Mouse (Mus musculus) heart, adult 10 weeks (tissue): ENCODE data around the gene Dync1li2. TPM values are rescaled to one million over a fixed set of nuclear protein-coding genes. Genes with fewer than 3 reads are reported as not detected.

Experiments
- polyA plus RNA-seq: library from polyadenylated mRNA; stranded (reverse); fragments of 350-450 nt; fragmentation: Illumina TruSeq; extraction: RNeasy Lipid Tissue Mini Kit (QIAGEN cat#74804); gene quantifications from one replicate; pipeline ENCODE4 v1.2.3, GENCODE M21; 2014; ENCODE audit warnings: low read depth, low replicate concordance

Gene Dync1li2
- polyA plus RNA-seq, result 46.8 TPM

GRCm38 (mm10) chr8:104442299-104443124, at the start of gene Dync1li2:
Dync1li2 (minus strand) TSS chr8:104443047.

GRCm38 (mm10) chr8:104395703-104396357, 47.0 kb downstream of the Dync1li2 start, which contains the start of gene Cmtm4:
Cmtm4 (minus strand) TSS chr8:104395807.

Other genes starting within 250 kb of the Dync1li2 start
- gene Tk2, start 194.5 kb downstream of the Dync1li2 start, polyA plus RNA-seq, result 12.0 TPM
- gene Cklf, start 192.2 kb downstream of the Dync1li2 start, polyA plus RNA-seq, result 4.0 TPM
- not detected for gene Cmtm2a, start 149.9 kb downstream of the Dync1li2 start, polyA plus RNA-seq
- gene Gm45711, start 133.0 kb downstream of the Dync1li2 start, polyA plus RNA-seq, result not detected
- gene Cmtm1, start 132.9 kb downstream of the Dync1li2 start, polyA plus RNA-seq, result not detected
- not detected for gene Gm11020, start 121.5 kb downstream of the Dync1li2 start, polyA plus RNA-seq
- not detected for gene Cmtm2b, start 120.8 kb downstream of the Dync1li2 start, polyA plus RNA-seq
- 21.9 TPM for gene Cmtm3, start 103.6 kb downstream of the Dync1li2 start, polyA plus RNA-seq
- 11.0 TPM for gene Cmtm4, start 47.2 kb downstream of the Dync1li2 start, polyA plus RNA-seq
- gene Terb1, start 66.9 kb upstream of the Dync1li2 start, polyA plus RNA-seq, result not detected
- 52.6 TPM for gene Nae1, start 91.6 kb upstream of the Dync1li2 start, polyA plus RNA-seq
- 5.7 TPM for gene Car7, start 91.6 kb upstream of the Dync1li2 start, polyA plus RNA-seq
- 15.0 TPM for gene Pdp2, start 148.4 kb upstream of the Dync1li2 start, polyA plus RNA-seq
- gene Cdh16, start 181.3 kb upstream of the Dync1li2 start, polyA plus RNA-seq, result 4.3 TPM
- gene Rrad, start 188.3 kb upstream of the Dync1li2 start, polyA plus RNA-seq, result 272 TPM
- gene Ciao2b, start 198.9 kb upstream of the Dync1li2 start, polyA plus RNA-seq, result 58.7 TPM